Comparison of ENCODE assay signal across 16 mouse cellular contexts in genomic region chr19:36213461-36213860, GRCm38 (mm10).
DNase-seq lines count a peak whose midpoint lies in the region; ATAC-seq and TF ChIP-seq lines count a peak whose summit lies in the region.
"Had no signal": no experiment of that assay in that cellular context is flagged by ENCODE, and none has a peak within 500 bp of the region (broad histone marks: within the 10 kb centered on the region; RNA-seq: fewer than 3 reads in every experiment).

No protein-coding gene starts in this region.

- 19% methylated on average over 8 of the region's 8 CpGs for WGBS in heart, embryonic 13.5 days
- WGBS in heart, adult 2 months = 53% methylated on average over 8 of the region's 8 CpGs
- WGBS in hindbrain, embryonic 11.5 days = 24% methylated on average over 8 of the region's 8 CpGs
- 37% methylated on average over 8 of the region's 8 CpGs for WGBS in liver, embryonic 11.5 days

- no peaks in the 10 kb centered on the region for H3K9me3 ChIP-seq in heart, embryonic 13.5 days
- H3K9me3 ChIP-seq in hindbrain, embryonic 11.5 days (ENCODE audit: control insufficient read depth, low read length) = no peaks in the 10 kb centered on the region
- H3K9me3 ChIP-seq in liver, embryonic 11.5 days (ENCODE audit: control insufficient read depth, low read length) = no peaks in the 10 kb centered on the region
- H3K9me3 ChIP-seq: G1E; heart, embryonic 12.5 days; limb, embryonic 12.5 days had no signal

- H3K36me3 ChIP-seq in heart, embryonic 13.5 days = no peaks in the 10 kb centered on the region
- no peaks in the 10 kb centered on the region; the same call in 1 of the 2 replicates for H3K36me3 ChIP-seq in heart, adult 2 months (ENCODE audit: control insufficient read depth, insufficient read depth, low read length)
- H3K36me3 ChIP-seq in hindbrain, embryonic 11.5 days (ENCODE audit: control insufficient read depth, insufficient read depth, low read length) = no peaks in the 10 kb centered on the region
- no peaks in the 10 kb centered on the region for H3K36me3 ChIP-seq in liver, embryonic 11.5 days (ENCODE audit: control insufficient read depth, insufficient read depth, low read length)
- H3K36me3 ChIP-seq: G1E; heart, embryonic 12.5 days; limb, embryonic 12.5 days had no signal

- no peak for TF ChIP-seq POLR2A in heart, adult 2 months (IDR thresholded peaks at IDR 0.05; ENCODE audit: insufficient read depth, low read depth, low read length)

- TF ChIP-seq CTCF in heart, adult 2 months (IDR thresholded peaks at IDR 0.05) = no peak

- no peaks in the 10 kb centered on the region for H3K27me3 ChIP-seq in heart, embryonic 13.5 days (replicated peaks)
- no peaks in the 10 kb centered on the region for H3K27me3 ChIP-seq in heart, adult 2 months (ENCODE audit: control insufficient read depth, insufficient read depth, low read length)
- no peaks in the 10 kb centered on the region for H3K27me3 ChIP-seq in hindbrain, embryonic 11.5 days (ENCODE audit: control insufficient read depth, insufficient read depth, low read length)
- no peaks in the 10 kb centered on the region for H3K27me3 ChIP-seq in liver, embryonic 11.5 days (replicated peaks; ENCODE audit: control insufficient read depth, insufficient read depth, low read length)
- H3K27me3 ChIP-seq: heart, embryonic 12.5 days; limb, embryonic 12.5 days had no signal

- H3K4me3 ChIP-seq in heart, embryonic 13.5 days = no peak overlapping the region
- no peak overlapping the region for H3K4me3 ChIP-seq in heart, adult 2 months
- H3K4me3 ChIP-seq in hindbrain, embryonic 11.5 days (ENCODE audit: low read depth, low read length) = no peak overlapping the region
- H3K4me3 ChIP-seq in liver, embryonic 11.5 days (ENCODE audit: low read depth, low read length) = no peak overlapping the region
- H3K4me3 ChIP-seq: heart, embryonic 12.5 days; limb, embryonic 12.5 days had no signal

- DNase-seq in heart, adult 2 months = no peak
- peak; percentile 17 to 41 for DNase-seq in right cerebral cortex, adult 2 months (ENCODE audit: low spot score in 2 of 2)
- DNase-seq in right cerebral cortex, postnatal 14 days = no peak
- DNase-seq in hindbrain, embryonic 11.5 days (ENCODE audit: low spot score) = peak; percentile 42
- DNase-seq in telencephalon, adult 2 months (ENCODE audit: low read depth, low spot score) = peak; percentile 43
- DNase-seq in gastrocnemius, postnatal 10 days = no peak
- no peak for DNase-seq in liver, embryonic 11.5 days (ENCODE audit: low spot score)
- DNase-seq: adrenal gland, postnatal 36 days; cerebellum, adult 11 months; lung, postnatal 36 days; right cerebral cortex, adult 18-20 months; thymus, adult 18-20 months had no signal

- H3K79me2 ChIP-seq in heart, adult 2 months (replicated peaks; ENCODE audit: control insufficient read depth, insufficient read depth, low read length) = no peaks in the 10 kb centered on the region

- H3K4me2 ChIP-seq in heart, embryonic 13.5 days = no peak overlapping the region
- no peak overlapping the region for H3K4me2 ChIP-seq in hindbrain, embryonic 11.5 days (replicated peaks; ENCODE audit: low read depth, low read length)
- H3K4me2 ChIP-seq in liver, embryonic 11.5 days = no peak overlapping the region

- no peak for TF ChIP-seq EP300 in heart, adult 2 months (IDR thresholded peaks at IDR 0.05; ENCODE audit: insufficient read depth, low read depth, low read length)

- intact Hi-C loops in heart, adult 2 months (cut with DNase I) = no loop called here

- no peak for ATAC-seq in heart, embryonic 13.5 days (ENCODE audit: extremely low read depth, insufficient number of reproducible peaks, low FRiP score, low TSS enrichment)
- ATAC-seq in hindbrain, embryonic 11.5 days (ENCODE audit: low FRiP score) = peak; percentile 39
- ATAC-seq in liver, embryonic 11.5 days (replicated peaks; ENCODE audit: low FRiP score) = no peak

- peaks cover 48% of the 10 kb centered on the region for H3K4me1 ChIP-seq in heart, embryonic 13.5 days
- peaks cover 1% of the 10 kb centered on the region; the same call in 1 of the 2 replicates for H3K4me1 ChIP-seq in heart, adult 2 months (ENCODE audit: control insufficient read depth, insufficient read depth, low read length)
- 0 out of 2 replicates have a peak, but pooled peaks cover 2% of the 10 kb centered on the region for H3K4me1 ChIP-seq in hindbrain, embryonic 11.5 days (replicated peaks; ENCODE audit: control insufficient read depth, insufficient read depth, low read length)
- no peaks in the 10 kb centered on the region for H3K4me1 ChIP-seq in liver, embryonic 11.5 days (replicated peaks; ENCODE audit: control insufficient read depth, insufficient read depth, low read length)

- 0 out of 2 replicates have a peak overlapping the region, but pooled peaks have one; percentile 8 for H3K27ac ChIP-seq in heart, embryonic 13.5 days (replicated peaks)
- no peak overlapping the region for H3K27ac ChIP-seq in heart, adult 2 months
- H3K27ac ChIP-seq in hindbrain, embryonic 11.5 days (ENCODE audit: low read depth, low read length) = no peak overlapping the region
- H3K27ac ChIP-seq in liver, embryonic 11.5 days (ENCODE audit: low read depth, low read length) = no peak overlapping the region

- 0 out of 2 replicates have a peak overlapping the region, but pooled peaks have one; percentile 40 for H3K9ac ChIP-seq in heart, embryonic 13.5 days
- no peak overlapping the region for H3K9ac ChIP-seq in heart, adult 2 months (ENCODE audit: low read depth, low read length)
- no peak overlapping the region for H3K9ac ChIP-seq in hindbrain, embryonic 11.5 days (ENCODE audit: low read depth, low read length)
- H3K9ac ChIP-seq in liver, embryonic 11.5 days (ENCODE audit: low read depth, low read length) = no peak overlapping the region
- H3K9ac ChIP-seq: heart, embryonic 12.5 days; limb, embryonic 12.5 days had no signal

Comparison
In these comparisons a context has a peak if more than half of its experiments do, and no peak if none do; other contexts are left out.
1. DNase-seq: peak in right cerebral cortex, adult 2 months (2 of 2), hindbrain, embryonic 11.5 days (single experiment) and telencephalon, adult 2 months (single experiment); none in heart, adult 2 months (0 of 2), right cerebral cortex, postnatal 14 days (single experiment), gastrocnemius, postnatal 10 days (single experiment) and liver, embryonic 11.5 days (single experiment).